Mouse (Mus musculus) liver, embryonic 15.5 days (tissue): Measurements from ENCODE around the gene Hes1. TPM values are rescaled to one million over a fixed set of nuclear protein-coding genes. Genes with fewer than 3 reads are reported as not detected.
A peak's percentile ranks its signal among the peaks of the same experiment; 100 is the strongest.

ENCODE experiments used
- ATAC-seq: fragments of 200-750 bp; cut with Nextera tagmentation; 2 replicates; pipeline ENCODE4 v1.8.0; 2017; ENCODE audit warnings: moderate number of reproducible peaks, mild to moderate bottlenecking, moderate library complexity; ENCODE audit not compliant: insufficient read depth
- H3K27ac ChIP-seq: fragments of 300-500 bp; sonication (generic); replicated peaks from 2 replicates; pipeline ENCODE4 v1.5.1; 2015; ENCODE audit warnings: mild to moderate bottlenecking, inconsistent platforms
- H3K27me3 ChIP-seq: fragments of 300-500 bp; sonication (generic); 2 replicates; pipeline ENCODE4 v1.6.1; 2015; ENCODE audit warnings: mild to moderate bottlenecking, inconsistent platforms
- H3K36me3 ChIP-seq: fragments of 300-500 bp; sonication (generic); replicated peaks from 2 replicates; pipeline ENCODE4 v1.6.1; 2015; ENCODE audit warnings: moderate library complexity, mild to moderate bottlenecking, inconsistent platforms
- H3K4me1 ChIP-seq: fragments of 300-500 bp; sonication (generic); replicated peaks from 2 replicates; pipeline ENCODE4 v1.6.1; 2015; ENCODE audit warnings: inconsistent platforms
- H3K4me2 ChIP-seq: fragments of 300-500 bp; sonication (generic); 2 replicates; pipeline ENCODE4 v1.6.1; 2015; ENCODE audit warnings: moderate library complexity, mild to moderate bottlenecking, inconsistent platforms
- H3K4me3 ChIP-seq: fragments of 300-500 bp; sonication (generic); replicated peaks from 2 replicates; pipeline ENCODE4 v1.5.1; 2015; ENCODE audit warnings: mild to moderate bottlenecking, inconsistent platforms
- H3K9ac ChIP-seq: fragments of 300-500 bp; sonication (generic); 2 replicates; pipeline ENCODE4 v1.6.1; 2015; ENCODE audit warnings: moderate library complexity, mild to moderate bottlenecking, inconsistent platforms
- H3K9me3 ChIP-seq: fragments of 300-500 bp; sonication (generic); replicated peaks from 2 replicates; pipeline ENCODE4 v1.6.1; 2016; ENCODE audit warnings: inconsistent platforms
- WGBS: fragments of 180-500 bp; shearing (Covaris S2); methylation state at CpG from one replicate; pipeline ENCODE4 v1.1.7; 2015; ENCODE audit warnings: mixed read lengths; ENCODE audit not compliant: insufficient replicate concordance; 5-methylcytosine and 5-hydroxymethylcytosine counted together
- polyA plus RNA-seq: library from polyadenylated mRNA; unstranded; fragments of >200 nt; fragmentation: Nextera tagmentation; extraction: Ambion mirVana; gene quantifications from 2 replicates; pipeline ENCODE4 v1.2.1, GENCODE M21; 2015

Hes1 gene
- polyA plus RNA-seq = 5.4 and 6.1 TPM in 2 replicates

DNA sequence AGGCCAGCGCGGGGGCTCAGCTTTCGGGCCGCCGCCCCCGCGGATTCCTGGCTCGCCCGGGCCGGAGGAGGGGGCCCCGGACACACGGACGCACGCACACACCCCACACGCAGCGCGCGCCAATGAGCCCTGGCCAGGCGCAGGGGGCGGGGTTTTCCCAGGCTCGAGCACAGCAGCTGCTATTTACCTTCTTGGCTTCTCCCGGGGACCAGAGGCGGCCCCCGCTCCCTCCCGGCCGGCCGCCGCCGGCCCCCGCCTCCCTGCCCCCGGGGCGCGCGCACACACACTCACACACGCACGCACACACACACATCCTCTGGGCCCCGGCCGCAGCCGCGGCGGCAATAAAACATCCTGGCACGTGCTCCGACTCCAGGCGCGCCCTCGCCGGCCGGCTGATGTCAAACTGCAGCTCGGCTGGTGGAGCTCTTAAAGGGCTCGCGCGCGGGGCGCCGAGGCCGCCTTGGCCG lies at the start of gene Hes1:
Gene Hes1, plus strand, starts transcription at position 401 of the 470 bp plus-strand sequence.
- Histone ChIP-seq H3K27me3 (peaks cover 98% of the 10 kb centered on the region), H3K36me3 (no peaks in the 10 kb centered on the region), H3K4me1 (peaks cover 51% of the 10 kb centered on the region), H3K4me3 (peak within 1 kb of the TSS; percentile 56), H3K4me2 (peak within 1 kb of the TSS; percentile 73), H3K9me3 (no peaks in the 10 kb centered on the region), H3K9ac (peak within 1 kb of the TSS; percentile 49), H3K27ac (peak within 1 kb of the TSS; percentile 83)
- under 1% methylated on average over 54 of the region's 57 CpGs for WGBS
- ATAC-seq = peak; percentile 77

- ATAC-seq = no peak
- Histone ChIP-seq H3K27me3 (peaks cover 9% of the 10 kb centered on the region; the same call in 1 of the 2 replicates), H3K4me3 (no peak overlapping the region), H3K27ac (no peak overlapping the region), H3K4me2 (no peak overlapping the region), H3K36me3 (no peaks in the 10 kb centered on the region), H3K9ac (no peak overlapping the region), H3K4me1 (peaks cover 11% of the 10 kb centered on the region; the same call in 1 of the 2 replicates), H3K9me3 (no peaks in the 10 kb centered on the region)
- 47% methylated on average over 3 of the region's 3 CpGs for WGBS
Observed at GRCm38 (mm10) chr16:30016064-30016463, 48.1 kb upstream of the Hes1 start.

- WGBS = 31% methylated on average over 13 of the region's 13 CpGs
- Histone ChIP-seq H3K4me3 (no peak overlapping the region), H3K4me1 (0 out of 2 replicates have a peak, but pooled peaks cover 3% of the 10 kb centered on the region), H3K4me2 (no peak overlapping the region), H3K9me3 (no peaks in the 10 kb centered on the region), H3K9ac (no peak overlapping the region), H3K27ac (no peak overlapping the region), H3K27me3 (peaks cover 9% of the 10 kb centered on the region; the same call in 1 of the 2 replicates), H3K36me3 (no peaks in the 10 kb centered on the region)
- no peak for ATAC-seq
Observed at GRCm38 (mm10) chr16:30020124-30020523, 44.1 kb upstream of the Hes1 start.

GRCm38 (mm10) chr16:30022352-30022751 lies 41.8 kb upstream of the Hes1 start:
- Histone ChIP-seq H3K4me2 (no peak overlapping the region), H3K27ac (no peak overlapping the region), H3K4me1 (0 out of 2 replicates have a peak, but pooled peaks cover 3% of the 10 kb centered on the region), H3K4me3 (no peak overlapping the region), H3K9ac (no peak overlapping the region), H3K36me3 (no peaks in the 10 kb centered on the region), H3K27me3 (peaks cover 9% of the 10 kb centered on the region; the same call in 1 of the 2 replicates), H3K9me3 (no peaks in the 10 kb centered on the region)
- no peak for ATAC-seq
- 59% methylated on average over 6 of the region's 6 CpGs for WGBS

- Histone ChIP-seq H3K9ac (no peak overlapping the region), H3K36me3 (no peaks in the 10 kb centered on the region), H3K4me3 (no peak overlapping the region), H3K4me1 (0 out of 2 replicates have a peak, but pooled peaks cover 3% of the 10 kb centered on the region), H3K27ac (no peak overlapping the region), H3K9me3 (no peaks in the 10 kb centered on the region), H3K27me3 (peaks cover 9% of the 10 kb centered on the region; the same call in 1 of the 2 replicates), H3K4me2 (no peak overlapping the region)
- 47% methylated on average over 16 of the region's 16 CpGs for WGBS
- no peak for ATAC-seq
Observed at GRCm38 (mm10) chr16:30022890-30023797, 41.0 kb upstream of the Hes1 start.

- peak; percentile 31; the same call in 1 of the 2 replicates for ATAC-seq
- no peak overlapping the region for H3K4me3 ChIP-seq
- H3K27me3 ChIP-seq = peaks cover 8% of the 10 kb centered on the region; the same call in 1 of the 2 replicates
- H3K27ac ChIP-seq = no peak overlapping the region
- H3K9me3 ChIP-seq = no peaks in the 10 kb centered on the region
- 0 out of 2 replicates have a peak, but pooled peaks cover 3% of the 10 kb centered on the region for H3K4me1 ChIP-seq
- WGBS = 12% methylated on average over 9 of the region's 9 CpGs
- no peak overlapping the region for H3K9ac ChIP-seq
- H3K4me2 ChIP-seq = no peak overlapping the region
- no peaks in the 10 kb centered on the region for H3K36me3 ChIP-seq
Observed at GRCm38 (mm10) chr16:30024681-30025262, 39.4 kb upstream of the Hes1 start.

- H3K4me2 ChIP-seq = no peak overlapping the region
- WGBS = 75% methylated on average over 6 of the region's 6 CpGs
- no peak overlapping the region for H3K9ac ChIP-seq
Observed at GRCm38 (mm10) chr16:30028184-30028583, 36.0 kb upstream of the Hes1 start.

DNA sequence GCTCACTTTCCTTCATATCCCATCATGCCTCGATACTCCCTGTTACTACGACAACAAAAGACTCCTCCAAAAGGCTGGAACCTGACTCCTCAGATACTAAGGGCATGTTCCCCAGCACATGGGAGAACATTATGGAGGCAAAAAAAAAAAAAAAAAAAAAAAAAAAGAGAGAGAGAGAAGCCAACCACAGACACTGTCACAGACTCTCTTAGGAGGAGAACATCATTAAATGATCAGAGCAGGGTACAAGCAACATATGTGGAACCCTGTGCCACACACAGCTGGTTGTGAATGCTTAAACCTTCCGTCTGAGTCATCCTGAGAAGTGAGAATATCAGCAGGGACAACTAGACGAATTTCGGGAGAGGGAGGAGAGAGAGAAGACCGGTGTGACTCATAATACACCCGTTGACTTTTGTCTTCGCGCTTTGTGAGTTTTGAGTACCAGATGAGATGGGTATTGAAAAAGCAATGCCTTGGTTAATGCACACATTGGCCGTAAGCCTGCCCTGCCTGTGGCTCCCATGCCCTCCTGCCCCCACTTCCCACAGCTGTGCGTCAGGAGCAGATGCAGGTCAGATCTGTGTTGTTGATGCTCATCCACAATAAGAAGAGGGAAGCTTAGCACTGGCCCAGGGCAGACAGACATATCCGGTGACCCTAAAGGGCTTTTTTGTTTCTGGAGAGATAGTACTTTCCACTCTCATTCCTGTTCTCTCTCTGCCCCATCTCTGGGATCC lies 34.8 kb upstream of the Hes1 start:
- no peaks in the 10 kb centered on the region for H3K27me3 ChIP-seq

More at GRCm38 (mm10) chr16:30028184-30028583, 36.0 kb upstream of the Hes1 start:
- Histone ChIP-seq H3K27ac (no peak overlapping the region), H3K27me3 (no peaks in the 10 kb centered on the region), H3K4me1 (0 out of 2 replicates have a peak, but pooled peaks cover 3% of the 10 kb centered on the region), H3K4me3 (no peak overlapping the region), H3K9me3 (no peaks in the 10 kb centered on the region), H3K36me3 (no peaks in the 10 kb centered on the region)
- ATAC-seq = no peak

GRCm38 (mm10) chr16:30032326-30032904 lies 31.8 kb upstream of the Hes1 start:
- Histone ChIP-seq H3K9ac (no peak overlapping the region), H3K4me1 (peaks cover 19% of the 10 kb centered on the region), H3K9me3 (no peaks in the 10 kb centered on the region), H3K4me3 (no peak overlapping the region), H3K27me3 (no peaks in the 10 kb centered on the region), H3K4me2 (no peak overlapping the region), H3K27ac (no peak overlapping the region), H3K36me3 (no peaks in the 10 kb centered on the region)
- 65% methylated on average over 2 of the region's 2 CpGs for WGBS
- ATAC-seq = no peak

More for the DNA sequence above, 34.8 kb upstream of the Hes1 start:
- no peak overlapping the region for H3K4me2 ChIP-seq
- no peak overlapping the region for H3K27ac ChIP-seq
- no peaks in the 10 kb centered on the region for H3K9me3 ChIP-seq
- H3K4me3 ChIP-seq = no peak overlapping the region
- no peak overlapping the region for H3K9ac ChIP-seq
- ATAC-seq = no peak
- no peaks in the 10 kb centered on the region for H3K36me3 ChIP-seq
- H3K4me1 ChIP-seq = 0 out of 2 replicates have a peak, but pooled peaks cover 3% of the 10 kb centered on the region
- 68% methylated on average over 12 of the region's 12 CpGs for WGBS

DNA sequence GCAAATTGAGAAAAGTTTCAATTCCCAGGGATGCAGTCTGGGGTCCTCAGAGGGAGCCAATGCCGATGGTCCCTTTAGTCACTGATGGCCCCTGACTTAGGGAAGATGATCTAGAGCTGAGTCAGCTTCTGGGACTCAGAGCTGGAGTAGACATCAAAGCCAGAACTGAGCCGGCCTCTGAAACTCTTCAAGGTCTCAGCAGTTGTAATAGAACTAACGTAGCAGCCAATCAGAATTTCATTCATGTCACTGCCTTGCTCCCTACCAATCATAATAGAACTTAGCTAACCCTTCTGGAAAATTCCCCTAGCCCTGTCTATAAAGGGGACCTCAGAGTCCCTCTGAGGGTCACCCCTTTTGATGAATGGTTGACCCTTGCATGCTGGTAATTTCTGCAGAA lies 30.8 kb upstream of the Hes1 start:
- Histone ChIP-seq H3K4me1 (peaks cover 19% of the 10 kb centered on the region), H3K4me2 (no peak overlapping the region), H3K4me3 (no peak overlapping the region), H3K27ac (no peak overlapping the region), H3K9ac (no peak overlapping the region), H3K27me3 (no peaks in the 10 kb centered on the region), H3K9me3 (no peaks in the 10 kb centered on the region), H3K36me3 (no peaks in the 10 kb centered on the region)
- no peak for ATAC-seq
- WGBS = 62% methylated on average over 3 of the region's 3 CpGs
